Mouse (Mus musculus) NIH3T3 (cell line): Measurements from ENCODE around the gene Herc4.
A peak's percentile ranks its signal among the peaks of the same experiment; 100 is the strongest.

Experiments used
- DNase-seq: peaks from one replicate; pipeline ENCODE4 v3.0.0-alpha.2; 2012; ENCODE audit warnings: low read depth

Gene Herc4

GRCm38 (mm10) chr10:63248421-63248820, 4.8 kb downstream of the Herc4 start:
- no peak for DNase-seq

GRCm38 (mm10) chr10:63258696-63259095, 15.1 kb downstream of the Herc4 start:
- no peak for DNase-seq

GRCm38 (mm10) chr10:63259340-63259739, 15.7 kb downstream of the Herc4 start:
- no peak for DNase-seq

- no peak for DNase-seq
Observed at GRCm38 (mm10) chr10:63267941-63268340, 24.3 kb downstream of the Herc4 start.

- no peak for DNase-seq
Observed at GRCm38 (mm10) chr10:63272401-63272800, 28.8 kb downstream of the Herc4 start.

- DNase-seq, result no peak
Observed at GRCm38 (mm10) chr10:63272868-63273267, 29.3 kb downstream of the Herc4 start.

- DNase-seq, result no peak
Observed at GRCm38 (mm10) chr10:63277010-63277409, 33.4 kb downstream of the Herc4 start.

GRCm38 (mm10) chr10:63279851-63280250, 36.2 kb downstream of the Herc4 start:
- no peak for DNase-seq

- DNase-seq, result no peak
Observed at GRCm38 (mm10) chr10:63282417-63282816, 38.8 kb downstream of the Herc4 start.

- no peak for DNase-seq
Observed at GRCm38 (mm10) chr10:63282846-63283245, 39.2 kb downstream of the Herc4 start.

GRCm38 (mm10) chr10:63302356-63302755, 58.7 kb downstream of the Herc4 start:
- DNase-seq, result peak; percentile 33

- peak; percentile 88 for DNase-seq
Observed at GRCm38 (mm10) chr10:63308582-63309366, 65.2 kb downstream of the Herc4 start.

GRCm38 (mm10) chr10:63313726-63314125, 70.1 kb downstream of the Herc4 start:
- DNase-seq, result no peak

GRCm38 (mm10) chr10:63327091-63327490, 83.5 kb downstream of the Herc4 start:
- DNase-seq, result peak; percentile 62

GRCm38 (mm10) chr10:63336901-63337300, 93.3 kb downstream of the Herc4 start:
- no peak for DNase-seq

GRCm38 (mm10) chr10:63337326-63337725, 93.7 kb downstream of the Herc4 start:
- DNase-seq, result no peak

- DNase-seq, result peak; percentile 81
Observed at GRCm38 (mm10) chr10:63337951-63338836, 94.6 kb downstream of the Herc4 start.

- DNase-seq, result peak; percentile 89
Observed at GRCm38 (mm10) chr10:63338914-63339643, 95.5 kb downstream of the Herc4 start.

- DNase-seq, result no peak
Observed at GRCm38 (mm10) chr10:63341351-63341750, 97.7 kb downstream of the Herc4 start.

GRCm38 (mm10) chr10:63344751-63345150, 101.1 kb downstream of the Herc4 start:
- no peak for DNase-seq

- no peak for DNase-seq
Observed at GRCm38 (mm10) chr10:63348291-63348690, 104.7 kb downstream of the Herc4 start.

GRCm38 (mm10) chr10:63350666-63351065, 107.1 kb downstream of the Herc4 start:
- no peak for DNase-seq
